Mouse (Mus musculus) left cerebral cortex, adult 18-20 months (tissue): ENCODE data around the gene Per2. TPM values are rescaled to one million over a fixed set of nuclear protein-coding genes. Genes with fewer than 3 reads are reported as not detected.

Experiments used
- DNase-seq, 2 experiments: peaks; one replicate each; pipeline ENCODE4 v3.0.0; 2021 to 2022; ENCODE audit warnings: low spot score in 2 of 2, mixed read lengths in 1 of 2
- total RNA-seq, 2 experiments: library from RNA; stranded (reverse); gene quantifications; 2 replicates each; pipeline ENCODE4 v1.2.3; 2021

Gene Per2
- total RNA-seq, 2 experiments from 2014 or later, result 39.0 to 39.1 TPM

DNA sequence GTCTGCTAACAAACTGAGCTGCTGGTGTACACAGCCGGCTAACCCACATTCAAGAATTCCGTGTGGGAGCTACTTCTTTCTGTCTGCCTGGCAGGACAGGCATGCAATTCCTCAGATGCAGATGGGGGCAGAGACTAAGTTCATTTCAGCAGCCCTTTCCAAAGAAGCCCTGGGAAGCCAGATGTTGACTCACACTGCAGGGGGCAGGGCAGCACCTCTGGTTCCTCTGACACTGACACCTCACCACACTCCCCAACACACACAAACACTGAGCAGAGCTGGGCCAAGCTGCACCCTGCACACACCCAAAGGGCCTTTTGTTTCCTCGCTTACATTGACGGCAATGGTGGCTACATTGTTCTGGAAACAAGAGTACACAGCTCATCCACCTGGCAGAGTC, 1.4 kb upstream of the Per2 start:
- no peak for DNase-seq

DNA sequence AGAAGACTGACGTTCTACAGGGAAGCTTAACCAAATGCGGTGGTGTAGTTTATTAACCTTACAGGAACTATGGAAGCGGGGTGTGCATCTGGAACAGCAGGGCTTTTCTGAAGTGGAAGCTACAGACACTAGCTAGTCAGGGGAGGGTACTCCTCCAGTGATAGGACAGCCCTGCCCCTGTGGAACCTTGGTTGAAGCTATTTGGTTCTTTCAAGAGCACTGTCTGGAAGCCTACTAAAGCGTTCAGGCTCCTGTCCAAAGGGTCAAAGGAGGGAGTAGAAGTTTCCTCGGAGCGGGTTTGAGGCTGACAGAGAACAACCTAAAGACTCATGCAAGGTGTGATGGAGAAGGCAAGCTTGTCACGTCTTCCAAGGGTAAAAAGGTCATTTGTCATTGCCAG, 945 bp upstream of the Per2 start:
- no peak for DNase-seq

GRCm38 (mm10) chr1:91458223-91458861, 782 bp downstream of the Per2 start:
- DNase-seq, result peak; percentile 67 to 74

DNA sequence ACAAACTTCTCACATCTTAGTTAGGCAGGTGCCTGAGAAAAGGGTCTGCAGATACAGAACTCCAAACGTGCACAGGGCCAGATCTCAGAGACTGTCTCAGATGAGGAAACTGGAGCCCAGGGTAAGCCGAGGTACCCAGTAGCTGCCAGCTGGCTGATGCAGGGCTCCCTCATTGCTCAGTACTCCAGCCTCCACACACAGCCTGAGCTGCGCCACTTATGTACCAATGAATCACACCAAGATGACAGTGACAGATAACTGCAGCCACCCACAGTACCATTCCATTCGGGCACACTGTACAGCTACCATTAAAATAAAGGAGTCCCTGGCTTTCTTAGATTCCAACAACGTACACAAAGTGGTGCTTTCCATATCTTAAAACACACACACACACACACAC, 1.4 kb downstream of the Per2 start:
- DNase-seq, result peak; percentile 67 to 78

- no peak for DNase-seq
These were observed 2.0 kb downstream of the Per2 start for GRCm38 (mm10) chr1:91457116-91457515.

GRCm38 (mm10) chr1:91456301-91456801, 2.8 kb downstream of the Per2 start:
- DNase-seq, result peak in 1 of 2 experiments; percentile 21

DNA sequence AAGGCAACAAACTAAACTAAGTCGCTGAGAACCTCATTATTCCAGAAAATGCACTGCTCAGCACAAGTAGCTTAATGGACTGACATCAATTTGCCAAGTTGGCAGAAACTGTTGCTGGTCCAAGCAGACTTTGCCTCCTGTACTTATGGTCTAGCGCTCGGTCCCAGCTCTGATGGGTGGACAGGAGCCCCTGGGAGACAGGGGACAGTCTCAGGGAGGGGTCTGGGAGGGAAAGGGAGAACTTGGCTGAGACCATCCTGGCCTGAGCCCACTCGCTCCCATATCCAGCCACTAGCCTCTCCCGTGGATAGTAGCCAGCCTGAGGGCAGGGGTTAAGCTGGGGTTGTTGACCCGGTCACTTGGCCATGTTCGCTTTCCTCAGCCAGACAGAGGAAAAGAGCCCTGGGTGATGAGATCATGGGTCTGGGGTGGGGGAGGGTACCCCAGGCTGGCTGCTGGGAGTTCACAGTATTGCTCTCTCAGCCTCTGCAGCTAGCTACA, 3.4 kb downstream of the Per2 start:
- no peak for DNase-seq

- DNase-seq, result no peak
These were observed 4.2 kb downstream of the Per2 start for GRCm38 (mm10) chr1:91454927-91455326.

DNA sequence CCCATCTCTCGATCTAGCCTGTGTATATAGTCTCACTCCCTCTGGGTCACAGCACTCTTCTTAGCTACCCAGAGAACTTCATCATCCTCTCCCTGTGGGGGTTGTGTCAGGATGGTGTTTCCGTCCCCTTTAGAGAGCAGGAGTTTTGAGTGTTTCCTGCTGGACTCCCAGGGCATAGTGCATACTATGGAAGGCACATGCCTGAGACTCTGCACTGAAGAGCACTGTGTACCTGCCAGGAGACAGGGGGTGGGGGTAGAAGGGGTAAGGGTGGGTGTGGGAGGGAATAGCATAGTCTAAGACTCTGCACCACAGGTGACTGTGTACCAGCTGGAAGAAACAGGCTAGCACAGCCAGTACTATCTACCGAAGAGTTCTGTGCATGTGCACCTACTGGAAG, 4.8 kb downstream of the Per2 start:
- no peak for DNase-seq

DNA sequence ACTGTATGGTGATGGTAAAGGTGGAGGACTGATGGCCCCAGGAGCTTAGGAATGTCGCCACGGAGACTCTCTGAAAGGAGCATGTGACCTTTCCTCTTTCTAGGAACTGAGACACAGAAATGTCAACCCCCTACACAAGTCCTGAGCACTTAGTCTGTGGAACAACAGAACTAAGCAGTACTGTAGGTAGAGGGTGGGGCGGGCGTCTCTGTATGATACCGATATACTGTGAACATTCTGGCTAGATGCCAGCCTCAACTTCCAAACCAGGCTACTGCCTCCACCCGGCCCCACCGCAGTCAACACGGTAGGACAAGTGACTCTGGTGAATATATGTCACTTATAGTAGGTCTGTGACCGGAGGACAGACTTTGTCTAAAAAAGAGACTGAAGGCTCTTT, 5.2 kb downstream of the Per2 start:
- DNase-seq, result no peak

DNA sequence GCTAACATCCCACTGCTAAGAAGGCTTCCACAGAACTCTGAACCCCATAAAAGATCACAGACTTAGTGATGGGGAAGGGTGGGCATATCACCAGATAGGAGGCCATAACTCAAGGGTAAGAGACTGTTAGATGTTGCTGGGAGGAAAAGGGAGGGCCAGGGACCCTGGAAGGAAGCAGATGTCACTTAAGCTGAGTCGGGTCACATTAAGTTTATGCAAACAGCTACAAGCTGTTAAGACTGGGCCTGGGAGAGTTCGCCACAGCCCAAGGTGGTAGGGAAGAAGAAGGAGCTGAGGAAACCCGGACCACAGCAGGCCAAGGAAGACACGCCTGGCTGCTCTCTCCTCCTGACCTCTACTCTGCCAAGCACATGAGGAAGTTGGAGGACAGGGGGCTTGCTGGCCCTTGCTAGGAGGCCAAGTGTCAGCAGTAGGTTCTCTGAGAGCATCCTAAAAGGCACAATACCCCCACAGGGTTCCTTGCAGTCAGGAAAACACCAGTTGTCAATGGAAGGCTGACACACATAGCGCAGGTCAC, 7.5 kb downstream of the Per2 start:
- DNase-seq, result no peak

DNA sequence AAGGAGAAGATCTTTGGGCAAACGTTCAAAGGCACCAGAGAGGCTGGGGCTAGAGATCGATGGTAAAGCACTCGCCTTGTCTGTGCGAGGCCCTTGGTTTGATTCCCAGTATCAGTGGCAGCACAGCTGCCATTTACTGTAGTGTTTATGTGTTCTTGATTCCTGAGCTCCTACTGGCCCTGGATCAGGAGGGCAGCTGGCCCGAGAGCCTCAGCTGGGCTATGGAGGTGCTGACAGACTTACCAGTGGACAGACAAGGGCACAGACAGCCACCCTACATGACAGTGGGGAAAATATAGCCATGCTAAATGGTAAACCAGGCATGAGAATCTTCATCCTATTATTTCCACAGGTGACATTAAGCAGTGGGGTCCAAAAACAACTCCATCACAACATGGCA, 8.3 kb downstream of the Per2 start:
- no peak for DNase-seq

GRCm38 (mm10) chr1:91448688-91449087, 10.4 kb downstream of the Per2 start:
- DNase-seq, result no peak

GRCm38 (mm10) chr1:91446511-91446910, 12.6 kb downstream of the Per2 start:
- no peak for DNase-seq

DNA sequence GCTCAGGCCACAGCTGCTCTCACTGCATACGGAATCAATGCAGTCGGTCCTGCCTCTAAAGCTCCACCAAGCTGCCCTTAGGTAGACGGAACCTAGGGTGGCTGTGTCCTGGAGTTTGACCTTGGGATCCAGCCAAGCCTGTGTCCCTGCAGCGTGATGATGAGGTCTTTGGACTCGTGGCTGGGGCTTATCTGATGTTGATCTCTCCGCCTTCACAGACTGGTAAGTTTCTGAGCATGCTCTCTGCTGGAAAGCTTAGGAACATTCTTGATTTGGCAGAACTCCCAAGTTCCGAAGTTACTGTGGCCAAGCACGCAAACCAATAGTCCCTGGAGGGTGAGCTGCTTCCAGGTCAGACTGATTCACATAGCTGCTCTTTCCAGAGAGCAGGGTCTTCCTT, 13.1 kb downstream of the Per2 start:
- DNase-seq, result peak in 1 of 2 experiments; percentile 24

DNA sequence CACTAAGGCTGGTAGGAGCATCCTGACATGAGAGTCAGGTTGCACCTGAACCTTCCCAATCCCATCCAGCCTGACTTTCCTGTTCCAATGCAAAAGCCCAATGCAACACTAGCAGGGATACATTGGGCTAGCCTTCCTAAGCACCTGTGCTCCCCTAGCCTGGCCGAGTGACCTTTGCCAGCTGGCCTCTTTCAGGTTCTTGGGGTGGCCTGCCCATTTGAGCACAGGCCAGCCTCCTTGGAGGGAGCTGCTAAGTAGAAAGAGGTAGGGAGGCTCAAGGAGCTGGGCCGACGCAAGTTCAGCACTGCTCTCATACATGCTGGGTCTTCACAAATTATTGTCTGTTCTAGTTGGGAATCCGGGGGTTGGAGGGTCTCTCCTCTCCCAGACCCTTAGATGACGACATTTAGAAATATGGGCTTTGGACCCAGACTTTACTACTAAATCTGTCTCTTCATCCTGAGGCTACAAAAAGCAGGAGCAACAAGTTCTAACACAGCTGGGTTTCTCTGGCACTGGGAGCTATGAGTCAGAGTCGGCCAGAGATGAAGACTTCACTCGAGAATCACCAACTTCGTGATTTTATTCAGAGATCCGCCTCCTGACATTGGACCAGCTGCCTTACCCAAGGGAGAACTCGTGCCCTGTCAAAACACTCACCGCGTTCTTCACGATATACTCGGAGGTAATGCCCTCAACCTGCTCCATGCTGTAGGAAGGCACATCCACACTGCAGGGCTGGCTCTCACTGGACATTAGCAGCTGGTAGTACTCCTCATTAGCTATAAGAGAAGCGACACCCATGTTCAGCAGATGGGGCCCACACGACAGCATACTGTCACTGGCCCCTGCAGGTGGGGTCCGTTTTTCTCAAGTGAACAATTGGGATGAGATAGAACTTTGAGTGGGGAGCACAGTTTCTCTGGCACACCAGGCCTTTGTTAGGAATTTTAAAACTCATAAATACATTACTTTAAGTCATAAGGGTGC, 14.0 kb downstream of the Per2 start:
- DNase-seq, result peak; percentile 39 to 50

DNA sequence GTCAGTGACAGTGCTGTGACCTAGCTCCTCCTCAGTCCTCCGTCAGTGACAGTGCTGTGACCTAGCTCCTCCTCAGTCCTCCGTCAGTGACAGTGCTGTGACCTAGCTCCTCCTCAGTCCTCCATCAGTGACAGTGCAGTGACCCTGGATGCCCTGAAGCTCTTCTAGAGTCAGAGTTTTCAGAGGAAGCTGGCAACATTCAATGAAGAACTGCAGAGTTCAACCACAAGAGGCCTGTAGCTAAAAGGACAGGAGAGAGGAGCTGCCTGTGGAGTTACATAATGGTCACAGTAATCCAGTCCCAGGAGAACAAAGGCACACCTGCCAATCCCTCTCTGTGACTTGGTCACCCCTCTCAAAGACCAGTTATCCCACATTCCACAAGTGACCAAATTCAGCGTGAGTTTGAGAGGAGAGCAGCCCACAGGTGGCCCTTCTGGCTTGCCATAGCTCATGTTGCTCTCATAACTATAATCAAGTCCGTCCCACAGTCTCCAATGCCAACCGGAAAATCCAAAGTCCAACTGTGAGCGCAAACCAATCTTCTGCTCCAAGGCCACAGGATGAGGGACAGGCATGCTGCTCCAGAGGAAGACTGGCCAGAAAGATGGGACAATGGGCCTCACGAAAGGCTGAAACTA, 16.7 kb downstream of the Per2 start:
- no peak for DNase-seq

GRCm38 (mm10) chr1:91441855-91442254, 17.3 kb downstream of the Per2 start:
- no peak for DNase-seq

- no peak for DNase-seq
These were observed 19.3 kb downstream of the Per2 start for GRCm38 (mm10) chr1:91439776-91440175.

DNA sequence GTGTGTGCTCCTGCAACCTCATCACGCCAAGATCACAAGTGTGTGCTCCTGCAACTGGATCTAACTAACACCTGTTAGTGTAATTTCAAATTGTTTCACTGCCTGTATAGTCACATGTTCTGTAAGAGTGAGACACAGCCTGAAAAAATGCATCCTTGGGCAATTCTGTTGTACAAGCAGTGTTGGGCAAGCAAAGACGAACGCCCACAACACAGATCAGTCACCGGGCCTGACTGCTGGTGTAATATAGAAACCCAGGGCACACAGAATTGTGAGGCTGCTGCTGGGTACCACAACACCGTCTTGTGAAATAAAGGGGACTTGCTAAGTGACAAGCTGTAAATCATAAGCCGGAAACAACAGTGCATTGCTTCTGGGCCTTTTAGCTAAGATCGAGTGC, 21.6 kb downstream of the Per2 start:
- no peak for DNase-seq

DNA sequence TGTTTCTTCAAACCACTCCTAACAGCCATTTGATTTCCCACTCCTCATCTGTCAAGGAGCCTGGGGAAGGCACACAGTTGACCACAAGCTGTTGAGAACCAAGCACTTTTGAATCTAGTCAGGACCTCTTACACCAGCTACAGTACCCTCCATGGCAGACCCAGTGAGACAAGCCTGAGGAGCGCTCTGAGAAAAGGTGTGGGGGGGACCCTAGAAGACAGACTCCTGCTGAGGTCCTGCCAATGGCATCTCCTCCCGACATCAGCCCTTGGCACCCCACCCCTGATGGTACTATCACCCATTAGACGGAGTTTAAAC, 22.1 kb downstream of the Per2 start:
- DNase-seq, result no peak
